Mouse (Mus musculus): Measurements from ENCODE around the gene 1700029J07Rik. TPM values are rescaled to one million over a fixed set of nuclear protein-coding genes. Genes with fewer than 3 reads are reported as not detected.

1700029J07Rik gene
- polyA plus RNA-seq (2012; rRNA removed) = 26.8 and 28.7 TPM in 2 replicates

GRCm38 (mm10) chr8:45975126-45975836 is at the start of gene 1700029J07Rik, which contains the start of gene Ufsp2:
1700029J07Rik (minus strand) TSS chr8:45975252.
Ufsp2 (plus strand) TSS chr8:45975528.
- H3K4me3 ChIP-seq (ENCODE audit: control insufficient read depth, low read depth, low read length) = peak within 1 kb of the TSS; percentile 89
- H3K36me3 ChIP-seq (ENCODE audit: control insufficient read depth, insufficient read depth, low read length) = no peaks in the 10 kb centered on the region
- TF ChIP-seq CTCF (IDR thresholded peaks at IDR 0.05; ENCODE audit: control insufficient read depth, insufficient read depth, insufficient replicate concordance, low read depth, low read length) = peak; percentile 45; the same call in 1 of the 2 replicates
- TF ChIP-seq POLR2A (IDR thresholded peaks at IDR 0.05; ENCODE audit: control insufficient read depth, low read depth, low read length) = peak; percentile 73
- peaks cover 9% of the 10 kb centered on the region for H3K4me1 ChIP-seq (ENCODE audit: control insufficient read depth, insufficient read depth, low read length)
- H3K27ac ChIP-seq (ENCODE audit: control insufficient read depth, insufficient read depth, low read depth, low read length) = peak within 1 kb of the TSS; percentile 83
- no peaks in the 10 kb centered on the region for H3K27me3 ChIP-seq (ENCODE audit: control insufficient read depth, insufficient read depth, low read length)

- no peaks in the 10 kb centered on the region for H3K36me3 ChIP-seq (ENCODE audit: control insufficient read depth, insufficient read depth, low read length)
- TF ChIP-seq POLR2A (IDR thresholded peaks at IDR 0.05; ENCODE audit: control insufficient read depth, low read depth, low read length) = no peak
- no peak for TF ChIP-seq CTCF (IDR thresholded peaks at IDR 0.05; ENCODE audit: control insufficient read depth, insufficient read depth, insufficient replicate concordance, low read depth, low read length)
- no peaks in the 10 kb centered on the region for H3K27me3 ChIP-seq (ENCODE audit: control insufficient read depth, insufficient read depth, low read length)
- H3K4me3 ChIP-seq (ENCODE audit: control insufficient read depth, low read depth, low read length) = no peak overlapping the region
- H3K4me1 ChIP-seq (ENCODE audit: control insufficient read depth, insufficient read depth, low read length) = peaks cover 7% of the 10 kb centered on the region
- no peak overlapping the region for H3K27ac ChIP-seq (ENCODE audit: control insufficient read depth, insufficient read depth, low read depth, low read length)
Measured at GRCm38 (mm10) chr8:46024392-46024791, 49.3 kb upstream of the 1700029J07Rik start.

GRCm38 (mm10) chr8:46022758-46023157 is 47.7 kb upstream of the 1700029J07Rik start:
- TF ChIP-seq CTCF (IDR thresholded peaks at IDR 0.05; ENCODE audit: control insufficient read depth, insufficient read depth, insufficient replicate concordance, low read depth, low read length) (no peak), POLR2A (IDR thresholded peaks at IDR 0.05; ENCODE audit: control insufficient read depth, low read depth, low read length) (no peak)
- Histone ChIP-seq H3K4me3 (ENCODE audit: control insufficient read depth, low read depth, low read length) (no peak overlapping the region), H3K27ac (ENCODE audit: control insufficient read depth, insufficient read depth, low read depth, low read length) (no peak overlapping the region), H3K36me3 (ENCODE audit: control insufficient read depth, insufficient read depth, low read length) (no peaks in the 10 kb centered on the region), H3K27me3 (ENCODE audit: control insufficient read depth, insufficient read depth, low read length) (no peaks in the 10 kb centered on the region), H3K4me1 (ENCODE audit: control insufficient read depth, insufficient read depth, low read length) (peaks cover 7% of the 10 kb centered on the region)

GRCm38 (mm10) chr8:46022203-46022602 is 47.2 kb upstream of the 1700029J07Rik start:
- no peaks in the 10 kb centered on the region for H3K27me3 ChIP-seq (ENCODE audit: control insufficient read depth, insufficient read depth, low read length)
- no peak overlapping the region for H3K27ac ChIP-seq (ENCODE audit: control insufficient read depth, insufficient read depth, low read depth, low read length)
- no peak for TF ChIP-seq POLR2A (IDR thresholded peaks at IDR 0.05; ENCODE audit: control insufficient read depth, low read depth, low read length)
- peak overlapping the region; percentile 10 for H3K4me3 ChIP-seq (ENCODE audit: control insufficient read depth, low read depth, low read length)
- H3K4me1 ChIP-seq (ENCODE audit: control insufficient read depth, insufficient read depth, low read length) = peaks cover 7% of the 10 kb centered on the region
- H3K36me3 ChIP-seq (ENCODE audit: control insufficient read depth, insufficient read depth, low read length) = no peaks in the 10 kb centered on the region

GRCm38 (mm10) chr8:46010746-46011680 is 36.0 kb upstream of the 1700029J07Rik start:
- Histone ChIP-seq H3K27ac (ENCODE audit: control insufficient read depth, insufficient read depth, low read depth, low read length) (peak overlapping the region; percentile 45), H3K4me3 (ENCODE audit: control insufficient read depth, low read depth, low read length) (peak overlapping the region; percentile 77), H3K4me1 (ENCODE audit: control insufficient read depth, insufficient read depth, low read length) (peaks cover 12% of the 10 kb centered on the region), H3K27me3 (ENCODE audit: control insufficient read depth, insufficient read depth, low read length) (no peaks in the 10 kb centered on the region), H3K36me3 (ENCODE audit: control insufficient read depth, insufficient read depth, low read length) (no peaks in the 10 kb centered on the region)
- no peak for TF ChIP-seq POLR2A (IDR thresholded peaks at IDR 0.05; ENCODE audit: control insufficient read depth, low read depth, low read length)
- no peak for TF ChIP-seq CTCF (IDR thresholded peaks at IDR 0.05; ENCODE audit: control insufficient read depth, insufficient read depth, insufficient replicate concordance, low read depth, low read length)

- Histone ChIP-seq H3K4me1 (ENCODE audit: control insufficient read depth, insufficient read depth, low read length) (peaks cover 12% of the 10 kb centered on the region), H3K27me3 (ENCODE audit: control insufficient read depth, insufficient read depth, low read length) (no peaks in the 10 kb centered on the region), H3K4me3 (ENCODE audit: control insufficient read depth, low read depth, low read length) (peak overlapping the region; percentile 77), H3K27ac (ENCODE audit: control insufficient read depth, insufficient read depth, low read depth, low read length) (peak overlapping the region; percentile 45), H3K36me3 (ENCODE audit: control insufficient read depth, insufficient read depth, low read length) (no peaks in the 10 kb centered on the region)
- TF ChIP-seq POLR2A (IDR thresholded peaks at IDR 0.05; ENCODE audit: control insufficient read depth, low read depth, low read length) = no peak
- no peak for TF ChIP-seq CTCF (IDR thresholded peaks at IDR 0.05; ENCODE audit: control insufficient read depth, insufficient read depth, insufficient replicate concordance, low read depth, low read length)
Measured at GRCm38 (mm10) chr8:46010306-46010705, 35.3 kb upstream of the 1700029J07Rik start.

- Histone ChIP-seq H3K27me3 (ENCODE audit: control insufficient read depth, insufficient read depth, low read length) (no peaks in the 10 kb centered on the region), H3K4me3 (ENCODE audit: control insufficient read depth, low read depth, low read length) (no peak overlapping the region), H3K4me1 (ENCODE audit: control insufficient read depth, insufficient read depth, low read length) (peaks cover 12% of the 10 kb centered on the region)
Measured at GRCm38 (mm10) chr8:46007050-46007672, 32.1 kb upstream of the 1700029J07Rik start.

More at GRCm38 (mm10) chr8:46007050-46007672, 32.1 kb upstream of the 1700029J07Rik start:
- H3K27ac ChIP-seq (ENCODE audit: control insufficient read depth, insufficient read depth, low read depth, low read length) = no peak overlapping the region
- TF ChIP-seq POLR2A (IDR thresholded peaks at IDR 0.05; ENCODE audit: control insufficient read depth, low read depth, low read length) (no peak), CTCF (IDR thresholded peaks at IDR 0.05; ENCODE audit: control insufficient read depth, insufficient read depth, insufficient replicate concordance, low read depth, low read length) (no peak)
- no peaks in the 10 kb centered on the region for H3K36me3 ChIP-seq (ENCODE audit: control insufficient read depth, insufficient read depth, low read length)
